Mouse (Mus musculus): ENCODE results near the gene Wdhd1. TPM values are rescaled to one million over a fixed set of nuclear protein-coding genes. Genes with fewer than 3 reads are reported as not detected.
"Not testable (repeated sequence)": the region's sequence is repeated elsewhere in the genome, so short reads cannot be mapped to it uniquely, and the experiment has no call there.

The Wdhd1 gene
- total RNA-seq (2021), result 1 to 10 TPM; 1.1 to 1.3 TPM
- long read RNA-seq, experiment 1, full-length matches to known transcripts, result 1 of 2 reads
- long read RNA-seq, experiment 1, partial matches to known transcripts, result 1 of 2 reads
- long read RNA-seq, experiment 1, other reads (novel, unspliced or antisense), result 0 of 2 reads
- long read RNA-seq, experiment 2, full-length matches to known transcripts, result 1 of 2 reads
- long read RNA-seq, experiment 2, partial matches to known transcripts, result 0 of 2 reads
- long read RNA-seq, experiment 2, other reads (novel, unspliced or antisense), result 1 of 2 reads

- DNase-seq, result peak; percentile 95
- intact Hi-C loops (cut with DNase I; ENCODE audit: low total_unique reads), result no loop called here
Measured at GRCm38 (mm10) chr14:47276637-47277393, at the start of gene Wdhd1, which contains the start of gene Socs4. Gene Wdhd1 (minus strand): TSS chr14:47276857. Gene Socs4 (plus strand): TSS chr14:47276931.

DNA sequence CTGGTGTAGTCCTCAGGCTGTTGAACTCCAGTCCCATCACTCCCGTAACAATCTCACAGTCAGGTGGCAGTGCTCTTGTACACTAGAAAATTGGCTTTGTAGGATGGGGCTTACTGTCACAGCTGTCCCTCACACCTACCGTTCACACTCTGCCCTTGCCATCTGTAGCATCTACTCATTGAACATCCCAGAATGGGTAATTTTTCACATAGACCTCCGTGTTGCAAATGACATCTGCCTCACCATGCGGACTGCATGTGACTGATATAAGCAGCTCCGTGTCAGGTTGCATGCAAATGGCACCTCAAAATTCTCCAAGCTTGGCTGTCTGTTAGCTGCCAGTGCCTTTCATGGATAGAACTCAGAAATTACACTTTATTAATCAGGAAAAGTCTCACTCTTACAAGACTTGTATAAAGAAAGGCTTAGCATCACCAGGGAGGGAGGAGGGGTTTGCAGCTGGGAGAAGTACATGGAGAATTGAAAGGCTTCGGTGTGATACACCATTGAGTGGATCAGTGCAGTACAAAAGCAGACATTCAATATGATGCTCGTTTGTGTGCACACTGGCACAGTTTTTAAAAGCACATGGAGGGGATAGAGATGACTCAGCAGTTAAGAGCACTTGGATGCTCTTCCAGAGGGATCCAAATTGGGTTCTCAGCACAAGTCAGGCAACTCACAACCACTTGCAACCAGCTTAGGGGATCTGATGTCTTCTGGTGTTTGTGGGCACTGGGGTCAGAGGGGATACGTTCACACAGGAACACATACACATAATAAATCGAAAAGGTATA lies 49.5 kb upstream of the Wdhd1 start:
- no peak for DNase-seq
- intact Hi-C loops (cut with DNase I; ENCODE audit: low total_unique reads), result no loop called here

DNA sequence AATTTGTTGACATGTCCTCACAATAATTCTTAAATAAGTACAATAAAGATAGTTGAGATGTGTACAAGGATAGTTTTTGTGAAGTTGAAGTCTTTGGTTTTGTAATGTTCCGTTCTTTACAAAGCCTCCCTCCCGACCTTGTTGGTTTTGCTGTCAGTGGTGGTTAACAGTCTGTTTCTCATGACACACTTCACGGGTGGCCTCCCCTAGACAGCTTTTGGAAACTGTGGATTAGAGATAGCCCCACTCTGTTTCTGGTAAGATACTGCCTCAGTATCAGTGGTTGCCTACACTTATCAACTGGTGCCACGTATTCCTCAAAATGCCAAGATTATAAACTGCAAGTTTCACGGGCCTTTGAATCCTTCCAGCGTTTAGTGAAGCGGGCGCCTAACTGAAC lies 44.9 kb upstream of the Wdhd1 start:
- intact Hi-C loops (cut with DNase I; ENCODE audit: low total_unique reads); DNase-seq: not testable (repeated sequence)

GRCm38 (mm10) chr14:47319362-47319761 lies 42.7 kb upstream of the Wdhd1 start:
- no peak for DNase-seq
- intact Hi-C loops (cut with DNase I; ENCODE audit: low total_unique reads), result no loop called here

DNA sequence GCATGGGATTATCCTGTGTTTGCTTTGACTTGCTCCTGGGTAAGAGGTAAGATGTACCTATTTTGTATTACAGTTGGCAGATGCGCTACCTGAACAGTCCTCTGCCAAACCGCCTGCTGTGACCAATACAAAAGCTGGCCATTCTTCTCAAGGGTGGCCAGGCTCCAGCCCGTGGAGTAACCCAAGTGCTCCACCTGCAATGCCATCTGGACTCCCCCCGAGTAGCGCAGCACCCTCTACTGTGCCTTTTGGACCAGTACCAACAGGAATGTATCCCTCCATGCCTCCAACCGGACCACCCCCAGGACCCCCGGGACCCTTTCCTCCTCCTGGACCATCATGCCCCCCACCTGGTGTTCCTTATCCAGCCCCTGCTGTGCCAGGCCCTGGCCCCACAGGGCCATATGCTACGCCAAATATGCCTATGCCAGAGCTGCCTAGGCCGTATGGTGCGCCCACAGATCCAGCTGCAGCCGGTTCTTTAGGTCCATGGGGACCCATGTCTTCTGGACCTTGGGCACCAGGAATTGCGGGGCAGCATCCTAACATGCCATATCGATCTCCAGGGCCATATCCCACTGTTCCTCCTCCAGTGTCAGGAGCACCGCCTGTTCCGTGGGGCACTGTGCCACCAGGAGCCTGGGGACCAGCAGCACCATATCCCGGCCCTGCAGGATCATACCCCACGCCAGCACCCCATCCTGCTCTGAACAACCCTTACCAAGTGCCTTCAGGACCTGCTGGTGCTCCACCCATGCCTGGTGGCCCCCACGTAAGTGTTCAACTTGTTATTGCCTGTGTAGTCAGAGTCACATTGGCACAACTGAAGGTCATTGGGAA lies 33.9 kb upstream of the Wdhd1 start:
- intact Hi-C loops (cut with DNase I; ENCODE audit: low total_unique reads), result no loop called here
- DNase-seq, result no peak

GRCm38 (mm10) chr14:47309061-47309460 lies 32.4 kb upstream of the Wdhd1 start:
- DNase-seq, result no peak
- intact Hi-C loops (cut with DNase I; ENCODE audit: low total_unique reads), result no loop called here

DNA sequence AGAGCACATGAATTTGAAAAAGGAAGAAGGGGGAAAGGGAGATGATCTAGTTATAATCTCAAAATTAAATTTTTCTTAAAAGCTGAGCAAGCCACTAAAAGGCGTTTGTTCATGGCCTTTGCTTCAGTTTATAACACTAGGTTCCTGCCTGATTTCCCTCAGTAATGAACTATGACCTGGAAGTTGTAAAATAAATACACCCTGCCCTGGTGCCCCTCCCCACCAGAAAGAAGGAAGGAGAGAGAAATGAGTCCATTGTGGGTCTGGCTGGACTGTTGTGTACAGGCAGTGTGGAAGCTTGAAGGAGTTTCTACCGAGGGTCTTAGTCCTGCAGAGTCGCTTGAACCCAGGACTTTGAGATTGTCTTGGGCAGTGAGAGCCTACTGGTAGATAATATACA lies 31.0 kb upstream of the Wdhd1 start:
- intact Hi-C loops (cut with DNase I; ENCODE audit: low total_unique reads), result no loop called here
- no peak for DNase-seq

DNA sequence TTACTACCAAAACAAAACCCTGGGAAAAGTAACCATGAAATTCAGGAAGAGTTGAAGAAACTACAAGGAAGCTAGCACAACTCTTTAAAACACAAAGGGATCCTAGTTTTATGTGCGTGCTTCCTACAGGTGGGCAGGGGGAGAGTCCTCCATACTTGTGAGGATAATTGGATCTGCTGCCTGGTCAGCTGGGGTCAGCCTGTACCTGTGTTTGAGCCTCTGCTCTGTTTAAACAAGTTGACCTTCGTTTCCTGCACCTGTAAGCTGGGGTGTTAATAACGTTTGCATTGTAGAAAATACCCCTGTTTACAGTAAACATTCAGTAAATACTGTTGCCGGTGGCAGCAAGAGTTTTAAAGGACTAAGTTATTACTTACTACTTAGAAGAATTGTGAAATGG lies 29.3 kb upstream of the Wdhd1 start:
- intact Hi-C loops (cut with DNase I; ENCODE audit: low total_unique reads), result no loop called here
- no peak for DNase-seq

GRCm38 (mm10) chr14:47304814-47305405 lies 28.3 kb upstream of the Wdhd1 start:
- intact Hi-C loops (cut with DNase I; ENCODE audit: low total_unique reads), result no loop called here
- no peak for DNase-seq

- no peak for DNase-seq
- intact Hi-C loops (cut with DNase I; ENCODE audit: low total_unique reads), result no loop called here
Measured at GRCm38 (mm10) chr14:47302885-47303680, 26.4 kb upstream of the Wdhd1 start.

- intact Hi-C loops (cut with DNase I; ENCODE audit: low total_unique reads), result no loop called here
- peak; percentile 23 for DNase-seq
Measured at GRCm38 (mm10) chr14:47298819-47299261, 22.2 kb upstream of the Wdhd1 start.

GRCm38 (mm10) chr14:47298408-47298792 lies 21.7 kb upstream of the Wdhd1 start:
- no peak for DNase-seq
- intact Hi-C loops (cut with DNase I; ENCODE audit: low total_unique reads), result no loop called here

DNA sequence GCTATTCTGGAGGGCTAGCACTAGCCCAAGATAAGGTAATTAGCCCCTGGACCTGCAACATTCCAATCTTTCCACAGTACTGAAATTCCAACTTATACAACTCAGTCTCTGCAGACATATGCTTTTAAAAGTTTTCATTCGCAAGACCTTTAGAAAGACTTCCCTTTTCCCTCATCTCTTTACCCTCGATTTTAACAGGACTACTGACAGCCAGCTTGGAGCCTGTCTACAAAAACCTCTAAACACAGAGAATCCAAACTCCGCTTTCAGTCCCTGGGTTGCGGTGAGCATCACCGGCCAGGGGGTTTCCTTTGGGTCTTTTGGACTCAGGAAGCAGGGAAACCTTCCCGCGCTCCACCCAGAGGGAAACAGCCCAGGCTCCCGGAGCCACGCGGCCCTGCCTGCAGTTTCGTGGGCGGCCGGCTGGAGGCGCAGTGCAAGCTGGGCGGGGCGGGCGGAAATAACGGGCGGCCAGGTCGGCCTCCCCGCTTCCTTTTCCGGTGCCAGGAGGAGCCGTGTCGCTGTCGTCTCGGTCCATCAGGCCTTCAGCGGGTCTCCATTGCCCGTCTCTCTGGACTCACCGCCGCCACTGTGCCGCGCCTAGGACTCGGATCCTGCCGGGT lies 21.2 kb upstream of the Wdhd1 start, which contains the start of gene Mapk1ip1l:
TSS of gene Mapk1ip1l (plus strand) at position 482 of the 623 bp plus-strand sequence.
- peak; percentile 92 for DNase-seq
- intact Hi-C loops (cut with DNase I; ENCODE audit: low total_unique reads), result no loop called here

DNA sequence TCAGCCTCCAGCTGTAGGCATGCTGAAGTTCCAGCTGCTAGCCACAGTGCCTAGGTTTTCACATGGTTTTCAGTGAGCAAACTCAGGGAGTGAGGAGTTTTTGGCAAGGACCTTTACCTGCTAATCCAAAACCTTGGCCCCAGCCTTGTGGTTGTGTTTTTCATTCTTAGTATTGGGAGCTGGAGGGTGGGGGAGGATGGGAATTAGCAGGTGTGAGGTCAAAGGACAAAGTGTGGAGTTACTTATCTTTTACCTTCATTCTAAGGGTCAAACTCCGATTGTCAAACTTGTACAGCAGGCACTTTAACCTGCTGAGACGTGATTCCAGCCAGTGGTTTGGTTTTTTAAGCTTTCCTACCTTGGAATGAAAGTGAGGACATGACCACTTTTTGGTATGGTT lies 19.6 kb upstream of the Wdhd1 start:
- intact Hi-C loops (cut with DNase I; ENCODE audit: low total_unique reads), result no loop called here
- DNase-seq, result no peak

GRCm38 (mm10) chr14:47294136-47294535 lies 17.5 kb upstream of the Wdhd1 start:
- DNase-seq, result no peak
- intact Hi-C loops (cut with DNase I; ENCODE audit: low total_unique reads), result no loop called here

DNA sequence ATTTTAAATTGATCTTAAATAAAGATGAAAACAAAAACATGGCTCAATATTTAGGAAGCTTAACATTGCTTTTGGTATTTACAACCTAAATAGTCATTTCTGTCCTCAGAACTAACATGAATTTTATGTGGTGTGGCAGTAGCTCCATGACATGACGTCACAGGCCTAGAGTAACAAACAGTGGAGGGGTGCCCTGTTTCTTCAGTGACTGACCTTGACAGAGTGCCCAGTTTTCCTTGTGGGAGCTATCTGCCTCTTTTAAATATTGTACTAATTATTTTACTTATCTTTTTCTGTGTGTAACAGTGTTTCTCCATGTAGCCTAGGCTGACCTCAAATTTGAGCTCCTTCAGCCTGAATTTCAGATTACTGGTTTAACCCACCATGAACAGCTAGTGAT lies 15.1 kb upstream of the Wdhd1 start:
- no peak for DNase-seq
- intact Hi-C loops (cut with DNase I; ENCODE audit: low total_unique reads), result no loop called here

DNA sequence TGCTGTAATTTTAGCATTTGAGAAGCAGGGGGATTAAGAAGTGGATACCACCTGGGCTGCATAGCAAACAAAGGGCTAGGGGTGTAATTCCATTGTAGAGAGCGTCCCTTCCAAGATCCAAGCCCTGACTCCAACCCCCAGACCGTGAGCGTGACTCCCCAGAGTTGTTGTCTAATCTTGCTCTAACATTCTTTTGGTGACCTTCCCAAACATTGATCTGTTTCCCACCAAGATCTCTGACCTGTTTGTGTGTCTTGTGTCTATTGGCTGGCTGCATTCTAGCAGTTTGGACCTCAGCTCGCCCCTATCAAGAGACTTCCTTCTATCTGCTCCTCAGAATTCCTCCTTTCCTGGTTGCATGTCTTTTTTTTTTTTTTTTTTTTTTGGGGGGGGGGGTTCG lies 10.4 kb upstream of the Wdhd1 start:
- intact Hi-C loops (cut with DNase I; ENCODE audit: low total_unique reads), result no loop called here
- no peak for DNase-seq

- DNase-seq, result no peak
- intact Hi-C loops (cut with DNase I; ENCODE audit: low total_unique reads), result no loop called here
Measured at GRCm38 (mm10) chr14:47286215-47286614, 9.6 kb upstream of the Wdhd1 start.

Measured in gastrocnemius, postnatal 14 days (tissue).